Mouse (Mus musculus): Measurements from ENCODE around the gene Dock3. TPM values are rescaled to one million over a fixed set of nuclear protein-coding genes. Genes with fewer than 3 reads are reported as not detected.

The Dock3 gene
- polyA plus RNA-seq, 1 experiment from 2014 or later, result 5.1 TPM

DNA sequence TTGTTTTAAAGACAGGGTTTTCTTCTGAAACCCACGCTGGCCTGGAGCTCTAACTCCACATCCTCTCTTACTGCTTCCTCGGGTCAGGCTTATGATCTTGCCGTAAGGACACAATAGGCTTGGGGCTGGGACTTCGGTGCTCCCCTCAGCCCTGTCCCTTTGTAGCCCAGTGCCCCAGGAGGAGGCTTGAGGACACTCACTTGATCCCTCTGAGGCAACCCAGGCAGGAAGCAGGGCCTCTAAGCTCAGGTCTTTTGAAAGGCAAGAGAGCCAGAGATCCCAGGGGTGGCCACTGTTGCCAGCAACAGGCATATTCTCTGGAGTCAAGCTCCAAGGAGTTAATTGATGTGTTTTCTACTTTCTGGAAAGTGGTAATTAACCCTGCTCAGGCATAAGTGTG lies 352.2 kb downstream of the Dock3 start:
- DNase-seq (ENCODE audit: low spot score), result no peak
- Histone ChIP-seq H3K9me3 (no peaks in the 10 kb centered on the region), H3K4me3 (no peak overlapping the region), H3K27me3 (ENCODE audit: insufficient read depth, poor library complexity, severe bottlenecking) (no peaks in the 10 kb centered on the region), H3K4me1 (replicated peaks) (peaks cover 37% of the 10 kb centered on the region), H3K27ac (no peak overlapping the region), H3K36me3 (peaks cover 100% of the 10 kb centered on the region)
- WGBS, result 70% methylated on average over 4 of the region's 4 CpGs

DNA sequence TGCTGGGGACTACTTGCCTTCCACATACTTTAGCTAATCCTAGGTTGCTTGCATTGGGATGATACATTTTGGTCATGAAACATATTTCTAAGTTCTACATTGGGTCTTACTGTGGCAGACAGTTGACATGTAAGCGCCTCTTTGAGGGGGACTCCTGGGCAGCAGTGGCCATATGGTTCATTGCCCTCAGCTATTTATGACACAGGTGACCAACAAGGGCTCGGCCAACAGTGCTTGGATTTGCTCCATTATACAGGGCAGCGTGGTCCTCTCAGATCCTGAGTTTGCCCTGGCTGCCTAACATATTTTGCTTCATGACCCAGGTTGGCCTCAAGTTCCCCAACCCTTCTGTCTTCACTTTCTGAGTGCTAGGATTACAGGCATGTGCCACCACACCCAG lies 355.0 kb downstream of the Dock3 start:
- WGBS, result 90% methylated on average over 3 of the region's 3 CpGs

DNA sequence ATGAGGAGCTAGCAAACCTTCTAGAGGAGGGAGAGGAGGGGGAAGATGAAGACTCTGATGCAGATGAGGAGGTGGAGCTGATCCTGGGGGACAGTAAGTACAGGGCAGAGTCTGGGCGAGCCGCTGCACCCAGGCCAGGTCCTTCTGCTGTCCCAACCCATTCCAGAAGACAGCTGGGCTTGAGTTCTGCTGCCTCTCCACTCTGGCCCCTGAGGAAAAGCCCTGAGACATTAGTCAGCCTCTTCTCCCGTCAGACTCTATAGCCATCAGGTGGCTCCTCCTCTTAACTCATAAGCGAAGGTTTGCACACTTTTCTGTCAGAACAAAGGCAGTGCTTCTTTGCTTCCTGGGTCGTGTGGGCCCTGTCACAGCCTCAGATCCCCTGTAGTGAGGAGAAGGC lies 357.5 kb downstream of the Dock3 start:
- peaks cover 83% of the 10 kb centered on the region for H3K36me3 ChIP-seq
- H3K9me3 ChIP-seq, result no peaks in the 10 kb centered on the region
- H3K4me1 ChIP-seq (replicated peaks), result no peaks in the 10 kb centered on the region
- H3K27ac ChIP-seq, result no peak overlapping the region
- no peak overlapping the region for H3K4me3 ChIP-seq
- no peaks in the 10 kb centered on the region for H3K27me3 ChIP-seq (ENCODE audit: insufficient read depth, poor library complexity, severe bottlenecking)
- DNase-seq (ENCODE audit: low spot score), result no peak
- WGBS, result 88% methylated on average over 5 of the region's 5 CpGs

More for the DNA sequence above, 355.0 kb downstream of the Dock3 start:
- H3K36me3 ChIP-seq, result peaks cover 94% of the 10 kb centered on the region
- no peak for DNase-seq (ENCODE audit: low spot score)
- no peaks in the 10 kb centered on the region for H3K27me3 ChIP-seq (ENCODE audit: insufficient read depth, poor library complexity, severe bottlenecking)
- no peak overlapping the region for H3K27ac ChIP-seq
- peaks cover 9% of the 10 kb centered on the region for H3K4me1 ChIP-seq (replicated peaks)
- no peak overlapping the region for H3K4me3 ChIP-seq
- no peaks in the 10 kb centered on the region for H3K9me3 ChIP-seq

GRCm38 (mm10) chr9:106858036-106858435 lies 373.7 kb downstream of the Dock3 start:
- H3K4me1 ChIP-seq (replicated peaks), result no peaks in the 10 kb centered on the region
- H3K9me3 ChIP-seq, result no peaks in the 10 kb centered on the region
- H3K4me3 ChIP-seq, result no peak overlapping the region
- no peak overlapping the region for H3K27ac ChIP-seq
- peaks cover 99% of the 10 kb centered on the region for H3K36me3 ChIP-seq
- DNase-seq (ENCODE audit: low spot score), result no peak
- H3K27me3 ChIP-seq (ENCODE audit: insufficient read depth, poor library complexity, severe bottlenecking), result no peaks in the 10 kb centered on the region
- 93% methylated on average over 11 of the region's 11 CpGs for WGBS

- 88% methylated on average over 3 of the region's 3 CpGs for WGBS
- H3K27ac ChIP-seq, result no peak overlapping the region
- no peaks in the 10 kb centered on the region for H3K4me1 ChIP-seq (replicated peaks)
- H3K9me3 ChIP-seq, result no peaks in the 10 kb centered on the region
- H3K36me3 ChIP-seq, result peaks cover 98% of the 10 kb centered on the region
- no peaks in the 10 kb centered on the region for H3K27me3 ChIP-seq (ENCODE audit: insufficient read depth, poor library complexity, severe bottlenecking)
- DNase-seq (ENCODE audit: low spot score), result no peak
- no peak overlapping the region for H3K4me3 ChIP-seq
Observed at GRCm38 (mm10) chr9:106856664-106857063, 375.0 kb downstream of the Dock3 start.

Other genes with a start within 250 kb of the Dock3 start
- gene Mapkapk3, start 58.0 kb upstream of the Dock3 start, polyA plus RNA-seq (2016; fragmentation: Nextera tagmentation; extraction: Ambion mirVana), result 4.9 and 5.1 TPM in 2 replicates
- 8.8 and 9.7 TPM in 2 replicates for gene Cish, start 64.1 kb upstream of the Dock3 start, polyA plus RNA-seq (2016; fragmentation: Nextera tagmentation; extraction: Ambion mirVana)
- 12.1 and 13.4 TPM in 2 replicates for gene Hemk1, start 106.4 kb upstream of the Dock3 start, polyA plus RNA-seq (2016; fragmentation: Nextera tagmentation; extraction: Ambion mirVana)
- 1.4 and 2.6 TPM in 2 replicates for gene 6430571L13Rik, start 108.7 kb upstream of the Dock3 start, polyA plus RNA-seq (2016; fragmentation: Nextera tagmentation; extraction: Ambion mirVana)
- 0.87 and 2.9 TPM in 2 replicates for gene Cacna2d2, start 167.7 kb upstream of the Dock3 start, polyA plus RNA-seq (2016; fragmentation: Nextera tagmentation; extraction: Ambion mirVana)